Mouse (Mus musculus): ENCODE measurements around the gene Gnptg. TPM values are rescaled to one million over a fixed set of nuclear protein-coding genes. Genes with fewer than 3 reads are reported as not detected.
"Not testable (repeated sequence)": the region's sequence is repeated elsewhere in the genome, so short reads cannot be mapped to it uniquely, and the experiment has no call there.

Gnptg gene
- total RNA-seq, 2 experiments from 2014 or later = 14.9 to 16.5 TPM

- Histone ChIP-seq H3K27ac (no peak overlapping the region), H3K4me3 (no peak overlapping the region)
- DNase-seq = no peak
- intact Hi-C loops (cut with DNase I) = no loop called here
- TF ChIP-seq CTCF (IDR thresholded peaks at IDR 0.05) = no peak
Measured at GRCm38 (mm10) chr17:25227991-25228390, 11.9 kb downstream of the Gnptg start.

GRCm38 (mm10) chr17:25225659-25226058, 14.3 kb downstream of the Gnptg start:
- no peak for TF ChIP-seq CTCF (IDR thresholded peaks at IDR 0.05)
- intact Hi-C loops (cut with DNase I) = no loop called here
- Histone ChIP-seq H3K4me3 (no peak overlapping the region), H3K27ac (no peak overlapping the region)
- no peak for DNase-seq

- intact Hi-C loops (cut with DNase I) = no loop called here
- TF ChIP-seq CTCF (IDR thresholded peaks at IDR 0.05) = no peak
- Histone ChIP-seq H3K4me3 (no peak overlapping the region), H3K27ac (no peak overlapping the region)
- DNase-seq = no peak
Measured at GRCm38 (mm10) chr17:25224586-25225222, 15.2 kb downstream of the Gnptg start.

- no peak for TF ChIP-seq CTCF (IDR thresholded peaks at IDR 0.05)
- Histone ChIP-seq H3K4me3 (peak overlapping the region; percentile 61), H3K27ac (peak overlapping the region; percentile 39)
- no peak for DNase-seq
- intact Hi-C loops (cut with DNase I) = no loop called here
Measured at GRCm38 (mm10) chr17:25222951-25223601, 16.8 kb downstream of the Gnptg start.

- H3K4me3 ChIP-seq = peak overlapping the region; percentile 61
- H3K27ac ChIP-seq = peak overlapping the region; percentile 39
- intact Hi-C loops (cut with DNase I); DNase-seq: not testable (repeated sequence)
Measured at GRCm38 (mm10) chr17:25222504-25222940, 17.4 kb downstream of the Gnptg start.

GRCm38 (mm10) chr17:25221821-25222503, 18.0 kb downstream of the Gnptg start:
- TF ChIP-seq CTCF (IDR thresholded peaks at IDR 0.05) = no peak
- DNase-seq = no peak
- Histone ChIP-seq H3K27ac (peak overlapping the region; percentile 46), H3K4me3 (peak overlapping the region; percentile 56)
- intact Hi-C loops (cut with DNase I) = no loop called here

- intact Hi-C loops (cut with DNase I) = no loop called here
- TF ChIP-seq CTCF (IDR thresholded peaks at IDR 0.05) = no peak
- Histone ChIP-seq H3K27ac (no peak overlapping the region), H3K4me3 (no peak overlapping the region)
- DNase-seq = no peak
Measured at GRCm38 (mm10) chr17:25220746-25221145, 19.2 kb downstream of the Gnptg start.

GRCm38 (mm10) chr17:25219492-25220295, 20.2 kb downstream of the Gnptg start:
- no peak for TF ChIP-seq CTCF (IDR thresholded peaks at IDR 0.05)
- no peak overlapping the region for H3K27ac ChIP-seq
- no peak for DNase-seq
- intact Hi-C loops (cut with DNase I) = no loop called here
- no peak overlapping the region for H3K4me3 ChIP-seq

- Histone ChIP-seq H3K27ac (no peak overlapping the region), H3K4me3 (no peak overlapping the region)
- no peak for TF ChIP-seq CTCF (IDR thresholded peaks at IDR 0.05)
- DNase-seq = no peak
- intact Hi-C loops (cut with DNase I) = no loop called here
Measured at GRCm38 (mm10) chr17:25218967-25219366, 21.0 kb downstream of the Gnptg start.

GRCm38 (mm10) chr17:25215431-25215830, 24.5 kb downstream of the Gnptg start:
- no peak overlapping the region for H3K4me3 ChIP-seq
- H3K27ac ChIP-seq = no peak overlapping the region
- intact Hi-C loops (cut with DNase I) = no loop called here
- no peak for TF ChIP-seq CTCF (IDR thresholded peaks at IDR 0.05)
- no peak for DNase-seq

GRCm38 (mm10) chr17:25211705-25212104, 28.2 kb downstream of the Gnptg start:
- Histone ChIP-seq H3K27ac (peak overlapping the region; percentile 86), H3K4me3 (no peak overlapping the region)
- TF ChIP-seq CTCF (IDR thresholded peaks at IDR 0.05) = no peak
- DNase-seq = no peak
- intact Hi-C loops (cut with DNase I) = no loop called here

GRCm38 (mm10) chr17:25210680-25211466, 29.1 kb downstream of the Gnptg start:
- TF ChIP-seq CTCF (IDR thresholded peaks at IDR 0.05) = no peak
- peak overlapping the region; percentile 25 for H3K4me3 ChIP-seq
- peak; percentile 74 for DNase-seq
- H3K27ac ChIP-seq = peak overlapping the region; percentile 86
- intact Hi-C loops (cut with DNase I) = no loop called here

All from gastrocnemius, adult 2 months (tissue).